Mouse (Mus musculus): ENCODE results near the gene Usp32. TPM values are rescaled to one million over a fixed set of nuclear protein-coding genes. Genes with fewer than 3 reads are reported as not detected.
A peak's percentile ranks its signal among the peaks of the same experiment; 100 is the strongest.

Gene Usp32
- total and polyA plus RNA-seq, 3 experiments = 9.9 to 163 (median 24.9) TPM

DNA sequence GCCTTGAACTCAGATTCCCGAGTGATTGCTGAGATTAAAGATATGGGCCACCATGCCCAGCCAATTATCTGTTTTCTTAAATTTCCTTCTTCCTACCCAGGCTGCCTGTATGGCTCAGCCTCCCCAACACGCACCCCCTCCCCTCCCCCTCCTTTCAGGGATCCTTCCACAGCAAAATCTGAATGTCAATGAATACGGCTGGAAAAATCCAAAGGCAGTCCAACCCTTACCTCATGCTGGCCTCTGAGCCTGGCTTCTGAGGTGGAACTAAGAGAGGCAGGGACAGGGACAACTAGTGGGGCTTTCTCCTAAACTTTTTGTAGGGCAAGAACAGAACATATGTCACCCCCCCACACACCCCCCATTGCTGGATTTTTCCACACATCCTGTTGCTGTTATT lies 191.8 kb downstream of the Usp32 start:
- H3K4me1 ChIP-seq (ENCODE audit: insufficient read depth, low read depth, low read length) = no peaks in the 10 kb centered on the region
- ATAC-seq (ENCODE audit: extremely low read depth, insufficient number of reproducible peaks, low FRiP score, poor library complexity, severe bottlenecking) (no peak), DNase-seq (ENCODE audit: low spot score) (no peak)
- TF ChIP-seq POLR2AphosphoS5 (IDR thresholded peaks at IDR 0.05; ENCODE audit: insufficient replicate concordance, low read depth, low read length) = no peak
- TF ChIP-seq GATA1 (IDR thresholded peaks at IDR 0.05; ENCODE audit: borderline replicate concordance, low read length) = no peak
- TF ChIP-seq GATA2 (IDR thresholded peaks at IDR 0.05; ENCODE audit: borderline replicate concordance, low read depth, low read length) = no peak
- TF ChIP-seq TAL1 (conservative IDR thresholded peaks at IDR 0.05; ENCODE audit: low read depth, low read length) = no peak
- TF ChIP-seq CTCF (IDR thresholded peaks at IDR 0.05; ENCODE audit: low read depth, low read length) = no peak
- H3K27me3 ChIP-seq (ENCODE audit: insufficient read depth, low read length) = peaks cover 44% of the 10 kb centered on the region
- H3K4me3 ChIP-seq (ENCODE audit: low read depth, low read length) = no peak overlapping the region
- no peaks in the 10 kb centered on the region for H3K9me3 ChIP-seq (replicated peaks)
- H3K36me3 ChIP-seq (replicated peaks) = no peaks in the 10 kb centered on the region

GRCm38 (mm10) chr11:84947206-84947605 lies 192.8 kb downstream of the Usp32 start:
- TF ChIP-seq CTCF (IDR thresholded peaks at IDR 0.05; ENCODE audit: low read depth, low read length) (no peak), GATA2 (IDR thresholded peaks at IDR 0.05; ENCODE audit: borderline replicate concordance, low read depth, low read length) (no peak), GATA1 (IDR thresholded peaks at IDR 0.05; ENCODE audit: borderline replicate concordance, low read length) (no peak), TAL1 (conservative IDR thresholded peaks at IDR 0.05; ENCODE audit: low read depth, low read length) (no peak), POLR2AphosphoS5 (IDR thresholded peaks at IDR 0.05; ENCODE audit: insufficient replicate concordance, low read depth, low read length) (no peak)
- H3K9me3 ChIP-seq (replicated peaks) = no peaks in the 10 kb centered on the region
- DNase-seq (ENCODE audit: low spot score) = no peak
- H3K4me1 ChIP-seq (ENCODE audit: insufficient read depth, low read depth, low read length) = no peaks in the 10 kb centered on the region
- no peak for ATAC-seq (ENCODE audit: extremely low read depth, insufficient number of reproducible peaks, low FRiP score, poor library complexity, severe bottlenecking)
- no peak overlapping the region for H3K4me3 ChIP-seq (ENCODE audit: low read depth, low read length)
- peaks cover 50% of the 10 kb centered on the region for H3K27me3 ChIP-seq (ENCODE audit: insufficient read depth, low read length)
- H3K36me3 ChIP-seq (replicated peaks) = no peaks in the 10 kb centered on the region

DNA sequence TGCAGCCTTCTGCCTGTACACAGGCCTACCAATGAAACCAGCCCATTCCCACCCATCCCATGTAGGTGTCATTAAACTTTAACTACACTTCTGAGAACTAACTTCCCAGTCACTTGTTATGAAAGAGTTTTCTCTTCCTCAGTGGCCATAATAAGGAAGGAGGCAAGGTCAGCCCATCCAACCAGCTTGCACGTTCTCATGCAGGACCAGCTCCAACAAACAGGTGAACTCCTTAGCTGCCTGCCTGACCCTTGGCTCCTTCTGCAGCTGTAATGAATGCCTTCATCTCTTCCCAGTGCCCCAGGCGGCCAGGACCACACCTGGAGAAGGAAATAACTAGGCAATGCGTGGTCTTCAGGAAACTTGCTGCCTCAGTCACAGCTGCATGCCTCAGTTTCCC lies 194.1 kb downstream of the Usp32 start:
- peaks cover 50% of the 10 kb centered on the region for H3K27me3 ChIP-seq (ENCODE audit: insufficient read depth, low read length)
- no peak for DNase-seq (ENCODE audit: low spot score)

GRCm38 (mm10) chr11:84944639-84945435 lies 195.1 kb downstream of the Usp32 start:
- peaks cover 46% of the 10 kb centered on the region for H3K27me3 ChIP-seq (ENCODE audit: insufficient read depth, low read length)
- DNase-seq (ENCODE audit: low spot score) (no peak), ATAC-seq (ENCODE audit: extremely low read depth, insufficient number of reproducible peaks, low FRiP score, poor library complexity, severe bottlenecking) (no peak)
- H3K36me3 ChIP-seq (replicated peaks) = no peaks in the 10 kb centered on the region
- TF ChIP-seq TAL1 (conservative IDR thresholded peaks at IDR 0.05; ENCODE audit: low read depth, low read length) (no peak), GATA2 (IDR thresholded peaks at IDR 0.05; ENCODE audit: borderline replicate concordance, low read depth, low read length) (no peak), CTCF (IDR thresholded peaks at IDR 0.05; ENCODE audit: low read depth, low read length) (no peak), GATA1 (IDR thresholded peaks at IDR 0.05; ENCODE audit: borderline replicate concordance, low read length) (no peak), POLR2AphosphoS5 (IDR thresholded peaks at IDR 0.05; ENCODE audit: insufficient replicate concordance, low read depth, low read length) (no peak)
- no peak overlapping the region for H3K4me3 ChIP-seq (ENCODE audit: low read depth, low read length)
- no peaks in the 10 kb centered on the region for H3K9me3 ChIP-seq (replicated peaks)
- no peaks in the 10 kb centered on the region for H3K4me1 ChIP-seq (ENCODE audit: insufficient read depth, low read depth, low read length)

More for the DNA sequence above, 194.1 kb downstream of the Usp32 start:
- Histone ChIP-seq H3K36me3 (replicated peaks) (no peaks in the 10 kb centered on the region), H3K4me3 (ENCODE audit: low read depth, low read length) (no peak overlapping the region), H3K4me1 (ENCODE audit: insufficient read depth, low read depth, low read length) (no peaks in the 10 kb centered on the region), H3K9me3 (replicated peaks) (no peaks in the 10 kb centered on the region)
- TF ChIP-seq GATA1 (IDR thresholded peaks at IDR 0.05; ENCODE audit: borderline replicate concordance, low read length) = no peak
- no peak for TF ChIP-seq POLR2AphosphoS5 (IDR thresholded peaks at IDR 0.05; ENCODE audit: insufficient replicate concordance, low read depth, low read length)
- no peak for TF ChIP-seq TAL1 (conservative IDR thresholded peaks at IDR 0.05; ENCODE audit: low read depth, low read length)
- TF ChIP-seq GATA2 (IDR thresholded peaks at IDR 0.05; ENCODE audit: borderline replicate concordance, low read depth, low read length) = no peak
- no peak for TF ChIP-seq CTCF (IDR thresholded peaks at IDR 0.05; ENCODE audit: low read depth, low read length)
- ATAC-seq (ENCODE audit: extremely low read depth, insufficient number of reproducible peaks, low FRiP score, poor library complexity, severe bottlenecking) = no peak

GRCm38 (mm10) chr11:84943948-84944347 lies 196.0 kb downstream of the Usp32 start:
- DNase-seq (ENCODE audit: low spot score) (peak; percentile 43), ATAC-seq (ENCODE audit: extremely low read depth, insufficient number of reproducible peaks, low FRiP score, poor library complexity, severe bottlenecking) (no peak)
- Histone ChIP-seq H3K36me3 (replicated peaks) (no peaks in the 10 kb centered on the region), H3K9me3 (replicated peaks) (no peaks in the 10 kb centered on the region), H3K4me1 (ENCODE audit: insufficient read depth, low read depth, low read length) (no peaks in the 10 kb centered on the region), H3K4me3 (ENCODE audit: low read depth, low read length) (no peak overlapping the region), H3K27me3 (ENCODE audit: insufficient read depth, low read length) (peaks cover 48% of the 10 kb centered on the region)
- no peak for TF ChIP-seq GATA2 (IDR thresholded peaks at IDR 0.05; ENCODE audit: borderline replicate concordance, low read depth, low read length)
- TF ChIP-seq TAL1 (conservative IDR thresholded peaks at IDR 0.05; ENCODE audit: low read depth, low read length) = no peak
- TF ChIP-seq CTCF (IDR thresholded peaks at IDR 0.05; ENCODE audit: low read depth, low read length) = no peak
- no peak for TF ChIP-seq GATA1 (IDR thresholded peaks at IDR 0.05; ENCODE audit: borderline replicate concordance, low read length)
- no peak for TF ChIP-seq POLR2AphosphoS5 (IDR thresholded peaks at IDR 0.05; ENCODE audit: insufficient replicate concordance, low read depth, low read length)

- no peak for DNase-seq (ENCODE audit: low spot score)
- ATAC-seq (ENCODE audit: extremely low read depth, insufficient number of reproducible peaks, low FRiP score, poor library complexity, severe bottlenecking) = no peak
- no peaks in the 10 kb centered on the region for H3K4me1 ChIP-seq (ENCODE audit: insufficient read depth, low read depth, low read length)
- H3K9me3 ChIP-seq (replicated peaks) = no peaks in the 10 kb centered on the region
- H3K27me3 ChIP-seq (ENCODE audit: insufficient read depth, low read length) = peaks cover 32% of the 10 kb centered on the region
- no peaks in the 10 kb centered on the region for H3K36me3 ChIP-seq (replicated peaks)
- H3K4me3 ChIP-seq (ENCODE audit: low read depth, low read length) = no peak overlapping the region
- TF ChIP-seq POLR2AphosphoS5 (IDR thresholded peaks at IDR 0.05; ENCODE audit: insufficient replicate concordance, low read depth, low read length) (no peak), TAL1 (conservative IDR thresholded peaks at IDR 0.05; ENCODE audit: low read depth, low read length) (no peak), GATA1 (IDR thresholded peaks at IDR 0.05; ENCODE audit: borderline replicate concordance, low read length) (no peak), CTCF (IDR thresholded peaks at IDR 0.05; ENCODE audit: low read depth, low read length) (no peak), GATA2 (IDR thresholded peaks at IDR 0.05; ENCODE audit: borderline replicate concordance, low read depth, low read length) (no peak)
Observed at GRCm38 (mm10) chr11:84940140-84940539, 199.8 kb downstream of the Usp32 start.
